Mouse (Mus musculus): ENCODE results near the gene Ssh1.

DNA sequence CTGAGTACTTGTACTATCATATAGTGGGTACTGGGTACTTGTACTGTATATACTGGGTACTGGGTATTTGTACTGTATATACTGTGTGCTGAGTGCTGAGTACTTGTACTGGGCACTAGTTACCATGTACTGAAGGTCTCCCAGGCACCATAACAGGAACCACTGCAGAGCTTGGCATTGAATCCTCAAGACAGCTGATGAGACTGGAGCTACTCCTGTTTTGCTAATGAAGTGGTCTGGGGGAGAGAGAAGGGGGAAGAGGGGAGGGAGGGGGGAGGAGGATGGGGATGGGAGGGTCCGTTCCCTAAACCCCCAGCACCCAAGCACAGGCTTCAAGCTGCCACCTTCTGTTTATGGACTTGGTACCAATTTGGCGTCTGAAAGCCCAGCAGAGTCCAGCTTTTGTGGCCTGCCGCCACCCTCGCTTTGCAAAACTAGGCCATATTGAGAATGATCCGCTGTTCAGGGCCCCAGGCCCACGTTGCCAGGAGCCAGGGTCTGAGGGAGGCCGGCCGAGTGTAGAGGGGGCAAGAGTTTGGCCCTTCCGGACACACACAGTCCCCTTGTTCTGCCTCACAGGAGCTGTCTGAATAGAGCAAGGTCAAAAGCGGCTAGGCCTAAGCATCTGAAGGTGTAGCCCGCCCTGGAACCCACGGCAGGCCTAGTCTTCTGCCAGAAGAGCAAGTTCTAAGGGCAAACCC lies 14.2 kb upstream of the Ssh1 start:
- TF ChIP-seq HCFC1 (IDR thresholded peaks at IDR 0.05; ENCODE audit: borderline replicate concordance, insufficient read depth, low read length) (no peak), ZC3H11A (IDR thresholded peaks at IDR 0.05; ENCODE audit: borderline replicate concordance, low read depth, low read length) (no peak)

Data from ES-E14 (cell line).